Mouse (Mus musculus): ENCODE measurements around the gene Rnh1. TPM values are rescaled to one million over a fixed set of nuclear protein-coding genes. Genes with fewer than 3 reads are reported as not detected.

Gene Rnh1
- polyA plus RNA-seq, 1 experiment = 251 TPM

DNA sequence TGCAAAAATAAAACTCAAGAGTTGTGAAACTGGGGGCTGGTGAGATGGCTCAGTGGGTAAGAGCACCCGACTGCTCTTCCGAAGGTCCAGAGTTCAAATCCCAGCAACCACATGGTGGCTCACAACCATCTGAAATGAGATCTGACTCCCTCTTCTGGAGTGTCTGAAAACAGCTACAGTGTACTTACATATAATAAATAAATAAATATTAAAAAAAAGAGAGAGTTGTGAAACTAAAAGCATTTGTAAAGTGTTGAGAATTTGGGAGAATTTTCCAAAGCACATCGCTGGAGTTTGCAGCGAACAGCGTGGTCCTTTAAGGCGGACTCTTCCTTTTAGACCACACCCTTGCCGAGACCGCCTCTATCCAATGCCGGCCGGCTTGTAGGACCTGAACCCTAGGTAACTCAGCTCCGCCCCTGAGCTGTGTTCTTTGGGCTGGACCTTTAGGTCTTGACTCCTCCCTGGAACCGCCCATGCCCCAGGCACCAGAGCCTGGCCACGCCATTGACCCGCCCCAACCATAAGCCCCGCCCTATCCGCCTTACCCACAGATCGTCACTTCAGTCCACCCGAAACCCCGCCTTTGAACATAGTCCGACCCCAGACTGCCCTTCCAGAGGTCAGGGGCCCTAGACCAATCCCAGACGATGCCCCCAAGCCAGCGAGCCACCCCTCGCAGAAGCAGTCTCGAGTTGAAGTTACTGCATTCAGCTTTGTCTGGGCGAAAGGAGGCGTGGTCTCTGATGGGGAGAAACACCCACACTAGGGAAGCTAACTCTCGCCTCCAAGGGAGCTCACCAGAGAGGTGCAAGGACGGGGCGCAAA, 49.8 kb downstream of the Rnh1 start:
- Histone ChIP-seq H3K79me3 (ENCODE audit: low read depth) (no peaks in the 10 kb centered on the region), H3K4me3 (ENCODE audit: insufficient read depth, poor library complexity, severe bottlenecking) (peak overlapping the region; percentile 33), H3K27me3 (ENCODE audit: control insufficient read depth, insufficient read depth, insufficient read length) (peaks cover 4% of the 10 kb centered on the region), H3K79me2 (ENCODE audit: control insufficient read depth, insufficient read depth) (no peaks in the 10 kb centered on the region), H3K36me3 (ENCODE audit: control insufficient read depth, insufficient read depth) (no peaks in the 10 kb centered on the region), H3ac (ENCODE audit: control insufficient read depth, insufficient read length, low read depth) (peak overlapping the region; percentile 75)
- no peak for TF ChIP-seq FOSL1 (IDR thresholded peaks at IDR 0.05; ENCODE audit: insufficient read depth, low read length, poor library complexity, severe bottlenecking)

GRCm38 (mm10) chr7:141122245-141122644, 50.4 kb downstream of the Rnh1 start, which contains the start of gene Ptdss2:
TSS of gene Ptdss2 (plus strand) at chr7:141122382.
- Histone ChIP-seq H3K36me3 (ENCODE audit: control insufficient read depth, insufficient read depth) (no peaks in the 10 kb centered on the region), H3K4me3 (ENCODE audit: insufficient read depth, poor library complexity, severe bottlenecking) (peak within 1 kb of the TSS; percentile 33), H3K79me2 (ENCODE audit: control insufficient read depth, insufficient read depth) (no peaks in the 10 kb centered on the region), H3ac (ENCODE audit: control insufficient read depth, insufficient read length, low read depth) (peak within 1 kb of the TSS; percentile 75), H3K79me3 (ENCODE audit: low read depth) (no peaks in the 10 kb centered on the region), H3K27me3 (ENCODE audit: control insufficient read depth, insufficient read depth, insufficient read length) (peaks cover 10% of the 10 kb centered on the region)
- TF ChIP-seq MYOD1 (IDR thresholded peaks at IDR 0.05; ENCODE audit: control insufficient read depth, insufficient read length, low read depth) = no peak
- TF ChIP-seq CTCF (IDR thresholded peaks at IDR 0.05; ENCODE audit: control insufficient read depth, insufficient read depth, insufficient read length) = no peak
- TF ChIP-seq USF1 (IDR thresholded peaks at IDR 0.05; ENCODE audit: low read depth) = no peak
- no peak for TF ChIP-seq MAX (IDR thresholded peaks at IDR 0.05)
- TF ChIP-seq MYOG (IDR thresholded peaks at IDR 0.05; ENCODE audit: control insufficient read depth, extremely low read depth, insufficient read length) = no peak
- TF ChIP-seq FOSL1 (IDR thresholded peaks at IDR 0.05; ENCODE audit: insufficient read depth, low read length, poor library complexity, severe bottlenecking) = no peak
- no peak for TF ChIP-seq CEBPB (IDR thresholded peaks at IDR 0.05; ENCODE audit: low read depth)

DNA sequence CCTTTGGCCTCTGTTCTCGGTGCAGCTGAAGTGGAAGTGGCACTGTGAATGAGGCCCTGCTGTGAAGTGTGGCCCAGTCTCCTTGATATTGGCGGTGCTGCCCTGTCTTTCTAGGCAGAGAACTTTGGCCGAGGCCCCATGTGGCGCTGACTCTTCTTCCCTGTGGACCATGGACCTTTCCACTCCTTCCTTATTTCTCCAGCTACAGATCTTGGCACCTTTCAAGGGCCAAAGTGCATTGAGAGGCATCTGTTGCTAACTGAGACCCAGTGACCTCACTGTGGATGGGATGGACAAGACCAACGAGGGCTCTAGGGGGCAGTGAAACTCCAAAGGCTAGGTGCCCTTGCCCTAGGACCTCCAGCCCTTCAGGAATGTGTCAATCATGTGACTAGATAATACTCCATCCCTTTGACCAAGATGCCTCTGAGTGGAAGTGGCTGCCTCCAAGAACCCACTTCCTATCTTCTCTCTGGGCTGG, 51.6 kb downstream of the Rnh1 start:
- no peak for TF ChIP-seq MYOD1 (IDR thresholded peaks at IDR 0.05; ENCODE audit: control insufficient read depth, insufficient read length, low read depth)
- TF ChIP-seq CEBPB (IDR thresholded peaks at IDR 0.05; ENCODE audit: low read depth) = no peak
- TF ChIP-seq MAX (IDR thresholded peaks at IDR 0.05) = no peak
- TF ChIP-seq CTCF (IDR thresholded peaks at IDR 0.05; ENCODE audit: control insufficient read depth, insufficient read depth, insufficient read length) = no peak
- no peak for TF ChIP-seq FOSL1 (IDR thresholded peaks at IDR 0.05; ENCODE audit: insufficient read depth, low read length, poor library complexity, severe bottlenecking)
- no peak for TF ChIP-seq MYOG (IDR thresholded peaks at IDR 0.05; ENCODE audit: control insufficient read depth, extremely low read depth, insufficient read length)
- TF ChIP-seq USF1 (IDR thresholded peaks at IDR 0.05; ENCODE audit: low read depth) = no peak
- H3K27me3 ChIP-seq (ENCODE audit: control insufficient read depth, insufficient read depth, insufficient read length) = peaks cover 14% of the 10 kb centered on the region
- no peak overlapping the region for H3K4me3 ChIP-seq (ENCODE audit: insufficient read depth, poor library complexity, severe bottlenecking)
- no peaks in the 10 kb centered on the region for H3K79me2 ChIP-seq (ENCODE audit: control insufficient read depth, insufficient read depth)
- H3ac ChIP-seq (ENCODE audit: control insufficient read depth, insufficient read length, low read depth) = no peak overlapping the region
- H3K79me3 ChIP-seq (ENCODE audit: low read depth) = no peaks in the 10 kb centered on the region
- H3K36me3 ChIP-seq (ENCODE audit: control insufficient read depth, insufficient read depth) = no peaks in the 10 kb centered on the region

- peaks cover 16% of the 10 kb centered on the region for H3K27me3 ChIP-seq (ENCODE audit: control insufficient read depth, insufficient read depth, insufficient read length)
- TF ChIP-seq MYOD1 (IDR thresholded peaks at IDR 0.05; ENCODE audit: control insufficient read depth, insufficient read length, low read depth) (no peak), MYOG (IDR thresholded peaks at IDR 0.05; ENCODE audit: control insufficient read depth, extremely low read depth, insufficient read length) (no peak), CTCF (IDR thresholded peaks at IDR 0.05; ENCODE audit: control insufficient read depth, insufficient read depth, insufficient read length) (no peak), CEBPB (IDR thresholded peaks at IDR 0.05; ENCODE audit: low read depth) (no peak), FOSL1 (IDR thresholded peaks at IDR 0.05; ENCODE audit: insufficient read depth, low read length, poor library complexity, severe bottlenecking) (no peak), USF1 (IDR thresholded peaks at IDR 0.05; ENCODE audit: low read depth) (no peak), MAX (IDR thresholded peaks at IDR 0.05) (no peak)
- H3ac ChIP-seq (ENCODE audit: control insufficient read depth, insufficient read length, low read depth) = no peak overlapping the region
- no peaks in the 10 kb centered on the region for H3K79me3 ChIP-seq (ENCODE audit: low read depth)
- no peak overlapping the region for H3K4me3 ChIP-seq (ENCODE audit: insufficient read depth, poor library complexity, severe bottlenecking)
- no peaks in the 10 kb centered on the region for H3K36me3 ChIP-seq (ENCODE audit: control insufficient read depth, insufficient read depth)
- no peaks in the 10 kb centered on the region for H3K79me2 ChIP-seq (ENCODE audit: control insufficient read depth, insufficient read depth)
Observed at GRCm38 (mm10) chr7:141120605-141121004, 52.1 kb downstream of the Rnh1 start.

- no peaks in the 10 kb centered on the region for H3K79me3 ChIP-seq (ENCODE audit: low read depth)
- H3K4me3 ChIP-seq (ENCODE audit: insufficient read depth, poor library complexity, severe bottlenecking) = no peak overlapping the region
- H3K27me3 ChIP-seq (ENCODE audit: control insufficient read depth, insufficient read depth, insufficient read length) = peaks cover 20% of the 10 kb centered on the region
- TF ChIP-seq FOSL1 (IDR thresholded peaks at IDR 0.05; ENCODE audit: insufficient read depth, low read length, poor library complexity, severe bottlenecking) (no peak), CEBPB (IDR thresholded peaks at IDR 0.05; ENCODE audit: low read depth) (no peak), MYOD1 (IDR thresholded peaks at IDR 0.05; ENCODE audit: control insufficient read depth, insufficient read length, low read depth) (no peak), MAX (IDR thresholded peaks at IDR 0.05) (no peak), CTCF (IDR thresholded peaks at IDR 0.05; ENCODE audit: control insufficient read depth, insufficient read depth, insufficient read length) (no peak), USF1 (IDR thresholded peaks at IDR 0.05; ENCODE audit: low read depth) (no peak), MYOG (IDR thresholded peaks at IDR 0.05; ENCODE audit: control insufficient read depth, extremely low read depth, insufficient read length) (no peak)
- H3K79me2 ChIP-seq (ENCODE audit: control insufficient read depth, insufficient read depth) = no peaks in the 10 kb centered on the region
- H3ac ChIP-seq (ENCODE audit: control insufficient read depth, insufficient read length, low read depth) = no peak overlapping the region
- no peaks in the 10 kb centered on the region for H3K36me3 ChIP-seq (ENCODE audit: control insufficient read depth, insufficient read depth)
Observed at GRCm38 (mm10) chr7:141119487-141119886, 53.2 kb downstream of the Rnh1 start.

All from C2C12 (cell line).